Mouse (Mus musculus) embryonic facial prominence, embryonic 14.5 days (tissue): ENCODE data around the gene Aadat. TPM values are rescaled to one million over a fixed set of nuclear protein-coding genes. Genes with fewer than 3 reads are reported as not detected.
"Not testable (repeated sequence)": the region's sequence is repeated elsewhere in the genome, so short reads cannot be mapped to it uniquely, and the experiment has no call there.

Experiments used
- ATAC-seq: fragments of 200-750 bp; cut with Nextera tagmentation; 2 replicates; pipeline ENCODE4 v1.8.0; 2017; ENCODE audit warnings: low read depth, moderate number of reproducible peaks, moderate TSS enrichment
- DNase-seq: peaks from one replicate; pipeline ENCODE4 v3.0.0-alpha.2; 2015; ENCODE audit warnings: low spot score
- H3K27ac ChIP-seq: fragments of 300-500 bp; sonication (generic); replicated peaks from 2 replicates; pipeline ENCODE4 v1.5.1; 2014; ENCODE audit warnings: low read depth, mild to moderate bottlenecking, low read length, moderate library complexity
- H3K27me3 ChIP-seq: fragments of 300-500 bp; sonication (generic); replicated peaks from 2 replicates; pipeline ENCODE4 v1.6.1; 2014; ENCODE audit warnings: low read length; ENCODE audit not compliant: control insufficient read depth, insufficient read depth
- H3K36me3 ChIP-seq: fragments of 300-500 bp; sonication (generic); 2 replicates; pipeline ENCODE4 v1.6.1; 2014; ENCODE audit warnings: low read length, mixed read lengths; ENCODE audit not compliant: control insufficient read depth, insufficient read depth
- H3K4me1 ChIP-seq: fragments of 300-500 bp; sonication (generic); 2 replicates; pipeline ENCODE4 v1.6.1; 2014; ENCODE audit warnings: antibody characterized with exemption, low read length; ENCODE audit not compliant: control insufficient read depth, insufficient read depth
- H3K4me2 ChIP-seq: fragments of 300-500 bp; sonication (generic); 2 replicates; pipeline ENCODE4 v1.6.1; 2014; ENCODE audit warnings: low read depth, mild to moderate bottlenecking, low read length, moderate library complexity, mixed read lengths
- H3K4me3 ChIP-seq: fragments of 300-500 bp; sonication (generic); 2 replicates; pipeline ENCODE4 v1.5.1; 2014; ENCODE audit warnings: low read depth, mild to moderate bottlenecking, low read length
- H3K9ac ChIP-seq: fragments of 300-500 bp; sonication (generic); 2 replicates; pipeline ENCODE4 v1.6.1; 2014; ENCODE audit warnings: low read depth, mild to moderate bottlenecking, low read length, moderate library complexity, mixed read lengths
- H3K9me3 ChIP-seq: fragments of 300-500 bp; sonication (generic); 2 replicates; pipeline ENCODE4 v1.6.1; 2016; ENCODE audit warnings: low read length; ENCODE audit not compliant: control insufficient read depth
- WGBS: fragments of 180-500 bp; shearing (Covaris S2); extraction: QIAGEN DNeasy Blood & Tissue Kit; methylation state at CpG from one replicate; pipeline ENCODE4 v1.1.7; 2014; 5-methylcytosine and 5-hydroxymethylcytosine counted together
- polyA plus RNA-seq: library from polyadenylated mRNA; unstranded; fragments of >200 nt; fragmentation: Nextera tagmentation; extraction: Ambion mirVana; gene quantifications from 2 replicates; pipeline ENCODE4 v1.2.1, GENCODE M21; 2014

Aadat gene
- 0.21 and 0.73 TPM in 2 replicates for polyA plus RNA-seq

- Histone ChIP-seq H3K4me1 (no peaks in the 10 kb centered on the region), H3K36me3 (no peaks in the 10 kb centered on the region), H3K27ac (no peak within 1 kb of the TSS), H3K4me2 (peak within 1 kb of the TSS; percentile 80), H3K4me3 (peak within 1 kb of the TSS; percentile 50), H3K27me3 (no peaks in the 10 kb centered on the region), H3K9me3 (no peaks in the 10 kb centered on the region), H3K9ac (peak within 1 kb of the TSS; percentile 61)
- WGBS, result under 1% methylated on average over 21 of the region's 25 CpGs
- DNase-seq, result peak; percentile 94
- peak; percentile 97 for ATAC-seq
Measured at GRCm38 (mm10) chr8:60505653-60506521, at the start of gene Aadat. Gene Aadat (plus strand): TSS chr8:60505932.

- H3K36me3 ChIP-seq, result no peaks in the 10 kb centered on the region
- no peak overlapping the region for H3K4me3 ChIP-seq
- no peak overlapping the region for H3K27ac ChIP-seq
- no peaks in the 10 kb centered on the region; the same call in 1 of the 2 replicates for H3K27me3 ChIP-seq
- 32% methylated on average over 15 of the region's 15 CpGs for WGBS
- H3K4me1 ChIP-seq, result no peaks in the 10 kb centered on the region
- no peak overlapping the region for H3K9ac ChIP-seq
- peak overlapping the region; percentile 41 for H3K4me2 ChIP-seq
- ATAC-seq (peak; percentile 50; the same call in 1 of the 2 replicates), DNase-seq (peak; percentile 79)
- H3K9me3 ChIP-seq, result no peaks in the 10 kb centered on the region
Measured at GRCm38 (mm10) chr8:60466686-60467335, 38.9 kb upstream of the Aadat start.

GRCm38 (mm10) chr8:60490147-60490546 lies 15.6 kb upstream of the Aadat start:
- Histone ChIP-seq H3K27ac (no peak overlapping the region), H3K4me3 (no peak overlapping the region), H3K4me1 (no peaks in the 10 kb centered on the region), H3K27me3 (no peaks in the 10 kb centered on the region), H3K4me2 (no peak overlapping the region), H3K9ac (no peak overlapping the region), H3K9me3 (no peaks in the 10 kb centered on the region), H3K36me3 (no peaks in the 10 kb centered on the region)
- 68% methylated on average over 2 of the region's 2 CpGs for WGBS
- DNase-seq (no peak), ATAC-seq (no peak)

GRCm38 (mm10) chr8:60491871-60492270 lies 13.9 kb upstream of the Aadat start:
- 83% methylated on average over 2 of the region's 2 CpGs for WGBS
- H3K27ac ChIP-seq, result no peak overlapping the region
- no peak overlapping the region for H3K4me3 ChIP-seq
- H3K36me3 ChIP-seq, result no peaks in the 10 kb centered on the region
- H3K9ac ChIP-seq, result no peak overlapping the region
- H3K9me3 ChIP-seq, result no peaks in the 10 kb centered on the region
- H3K4me2 ChIP-seq, result no peak overlapping the region
- DNase-seq, result no peak
- H3K27me3 ChIP-seq, result no peaks in the 10 kb centered on the region
- no peaks in the 10 kb centered on the region for H3K4me1 ChIP-seq
- no peak for ATAC-seq

GRCm38 (mm10) chr8:60492471-60492870 lies 13.3 kb upstream of the Aadat start:
- Histone ChIP-seq H3K27ac (no peak overlapping the region), H3K4me1 (no peaks in the 10 kb centered on the region), H3K9ac (no peak overlapping the region), H3K9me3 (no peaks in the 10 kb centered on the region), H3K4me2 (no peak overlapping the region), H3K36me3 (no peaks in the 10 kb centered on the region), H3K27me3 (no peaks in the 10 kb centered on the region), H3K4me3 (no peak overlapping the region)
- ATAC-seq (no peak), DNase-seq (no peak)
- 54% methylated on average over 3 of the region's 3 CpGs for WGBS

GRCm38 (mm10) chr8:60494606-60495005 lies 11.1 kb upstream of the Aadat start:
- ATAC-seq, result no peak

GRCm38 (mm10) chr8:60495046-60495445 lies 10.7 kb upstream of the Aadat start:
- ATAC-seq, DNase-seq, H3K9me3 ChIP-seq, H3K4me3 ChIP-seq, H3K4me2 ChIP-seq, H3K4me1 ChIP-seq, H3K27ac ChIP-seq, H3K9ac ChIP-seq, H3K27me3 ChIP-seq, H3K36me3 ChIP-seq: not testable (repeated sequence)
- 77% methylated on average over 2 of the region's 2 CpGs for WGBS

More at GRCm38 (mm10) chr8:60494606-60495005, 11.1 kb upstream of the Aadat start:
- DNase-seq, result no peak
- no peaks in the 10 kb centered on the region for H3K27me3 ChIP-seq
- no peak overlapping the region for H3K4me3 ChIP-seq
- no peak overlapping the region for H3K27ac ChIP-seq
- 91% methylated on average over 11 of the region's 11 CpGs for WGBS
- H3K4me2 ChIP-seq, result no peak overlapping the region
- no peaks in the 10 kb centered on the region for H3K9me3 ChIP-seq
- H3K4me1 ChIP-seq, result no peaks in the 10 kb centered on the region
- no peaks in the 10 kb centered on the region for H3K36me3 ChIP-seq
- no peak overlapping the region for H3K9ac ChIP-seq

- 48% methylated on average over 2 of the region's 2 CpGs for WGBS
- H3K4me1 ChIP-seq, result no peaks in the 10 kb centered on the region
- no peak within 1 kb of the TSS for H3K9ac ChIP-seq
- H3K4me3 ChIP-seq, result no peak within 1 kb of the TSS
- no peaks in the 10 kb centered on the region for H3K27me3 ChIP-seq
- H3K9me3 ChIP-seq, result no peaks in the 10 kb centered on the region
- ATAC-seq, result no peak
- no peaks in the 10 kb centered on the region for H3K36me3 ChIP-seq
- no peak within 1 kb of the TSS for H3K27ac ChIP-seq
- no peak for DNase-seq
- H3K4me2 ChIP-seq, result no peak within 1 kb of the TSS
Measured at GRCm38 (mm10) chr8:60503098-60503497, 2.6 kb upstream of the Aadat start, which contains the start of gene Gm10283. Gene Gm10283 (minus strand): TSS chr8:60503198.
